ENCODE assay signal across 27 mouse cellular contexts in genomic region chr10:59831950-59832349, GRCm38 (mm10). TPM values are rescaled to one million over a fixed set of nuclear protein-coding genes. Genes with fewer than 3 reads are reported as not detected.
DNase-seq lines count a peak whose midpoint lies in the region; ATAC-seq and TF ChIP-seq lines count a peak whose summit lies in the region.
"Had no signal": no experiment of that assay in that cellular context is flagged by ENCODE, and none has a peak within 500 bp of the region (broad histone marks: within the 10 kb centered on the region; RNA-seq: fewer than 3 reads in every experiment).

No protein-coding gene starts in this region.

- no peak for TF ChIP-seq CTCF in liver, embryonic 14.5 days (IDR thresholded peaks at IDR 0.05; ENCODE audit: low read depth)

- TF ChIP-seq EP300 in liver, embryonic 14.5 days (IDR thresholded peaks at IDR 0.05; ENCODE audit: low read depth): 0 out of 2 replicates have a peak, but pooled peaks have one; percentile 10

- no peak overlapping the region for H3K4me2 ChIP-seq in liver, embryonic 14.5 days (ENCODE audit: low read depth)
- H3K4me2 ChIP-seq: heart, embryonic 11.5 days; hindbrain, embryonic 14.5 days had no signal

- peaks cover 99% of the 10 kb centered on the region for H3K4me1 ChIP-seq in megakaryocyte, embryonic 14.5 days
- no peaks in the 10 kb centered on the region; a peak in 1 of 4 replicates for H3K4me1 ChIP-seq in liver, embryonic 14.5 days (replicated peaks; ENCODE audit: control insufficient read depth in 2 of 2, insufficient read depth in 2 of 2, low read length in 1 of 2)
- H3K4me1 ChIP-seq: embryonic facial prominence, embryonic 10.5 days; forebrain, embryonic 10.5 days; hindbrain, embryonic 10.5 days had no signal

- 8% methylated on average over 7 of the region's 7 CpGs for WGBS in liver, embryonic 14.5 days (ENCODE audit: insufficient replicate concordance)

- no peak overlapping the region for H3K9ac ChIP-seq in liver, embryonic 14.5 days (replicated peaks)
- H3K9ac ChIP-seq: hindbrain, embryonic 14.5 days had no signal

- peaks cover 93% of the 10 kb centered on the region for H3K36me3 ChIP-seq in megakaryocyte, embryonic 14.5 days (replicated peaks; ENCODE audit: low read length)
- peaks cover 8% of the 10 kb centered on the region; the same call in 1 of the 2 replicates for H3K36me3 ChIP-seq in liver, embryonic 14.5 days (replicated peaks; ENCODE audit: control insufficient read depth, insufficient read depth, low read depth)

- ATAC-seq in megakaryocyte, adult 5-6 weeks (ENCODE audit: poor library complexity, severe bottlenecking): no peak
- ATAC-seq in common myeloid progenitor, adult 5-6 weeks (replicated peaks; ENCODE audit: low read depth, poor library complexity, severe bottlenecking): peak; percentile 90
- no peak for ATAC-seq in liver, embryonic 14.5 days (ENCODE audit: insufficient read depth)
- peak; percentile 52 for ATAC-seq in megakaryocyte progenitor cell, adult 5-6 weeks (replicated peaks; ENCODE audit: poor library complexity)
- no peak for ATAC-seq in erythroblast, adult 5-6 weeks (replicated peaks; ENCODE audit: low FRiP score, poor library complexity, severe bottlenecking)
- ATAC-seq: activated CD4-positive, CD25-positive, alpha-beta regulatory T cell, adult 4 months; CD4-positive, CD25-positive, alpha-beta regulatory T cell, adult 4 months; forebrain, embryonic 14.5 days; Patski had no signal

- peak overlapping the region; percentile 85 for H3K4me3 ChIP-seq in megakaryocyte, embryonic 14.5 days (replicated peaks)
- H3K4me3 ChIP-seq in liver, embryonic 14.5 days (ENCODE audit: insufficient read depth in 1 of 2, low read depth in 2 of 2, low read length in 2 of 2): no peak overlapping the region
- H3K4me3 ChIP-seq: embryonic facial prominence, embryonic 10.5 days; erythroblast, embryonic 14.5 days; forebrain, embryonic 10.5 days; gastrocnemius, adult 2 months; hindbrain, embryonic 10.5 days had no signal

- H3K27ac ChIP-seq in liver, embryonic 14.5 days: no peak overlapping the region
- H3K27ac ChIP-seq: embryonic facial prominence, embryonic 10.5 days; forebrain, embryonic 10.5 days; gastrocnemius, adult 2 months; hindbrain, embryonic 10.5 days; hindbrain, embryonic 14.5 days had no signal

- DNase-seq in liver, embryonic 14.5 days (ENCODE audit: low read depth in 3 of 3, low spot score in 3 of 3): no peak
- no peak for DNase-seq in urinary bladder, postnatal 36 days (ENCODE audit: low spot score in 2 of 2)
- DNase-seq in kidney, postnatal 10 days: no peak
- DNase-seq: adrenal gland, postnatal 14 days; B cell, adult 2 months; cerebellum, adult 11-12 months; cerebellum, adult 9-10 months; cerebellum, postnatal 36 days; gastrocnemius, adult 2 months; gastrocnemius, postnatal 36 days; heart, adult 18-20 months had no signal

- H3K9me3 ChIP-seq in megakaryocyte, embryonic 14.5 days: peaks cover 7% of the 10 kb centered on the region; the same call in 1 of the 2 replicates
- no peaks in the 10 kb centered on the region for H3K9me3 ChIP-seq in liver, embryonic 14.5 days (ENCODE audit: control insufficient read depth, low read length)
- H3K9me3 ChIP-seq: G1E had no signal

- no peaks in the 10 kb centered on the region for H3K27me3 ChIP-seq in megakaryocyte, embryonic 14.5 days (replicated peaks)
- no peaks in the 10 kb centered on the region for H3K27me3 ChIP-seq in liver, embryonic 14.5 days (ENCODE audit: control insufficient read depth, insufficient read depth, low read length)
- H3K27me3 ChIP-seq: Patski had no signal

RNA-seq across cellular contexts. Expression of gene Dnajb12, which starts 47.4 kb away (rescaled TPM):
- 68.2 and 87.1 TPM in 2 replicates for polyA plus RNA-seq in megakaryocyte, embryonic 14.5 days (2012; ENCODE audit: insufficient read depth, low replicate concordance)
- 21.9 and 26.0 TPM in 2 replicates for total RNA-seq in megakaryocyte, adult 5-6 weeks (2015)
- 17.3 and 18.5 TPM in 2 replicates for total RNA-seq in megakaryocyte, adult 5-6 weeks (2017)
- total RNA-seq in common myeloid progenitor, adult 5-6 weeks (2017): 22.7 and 23.9 TPM in 2 replicates
- polyA plus RNA-seq in liver, embryonic 14.5 days (2012; rRNA removed): 9.5 and 12.4 TPM in 2 replicates
- polyA plus RNA-seq in liver, embryonic 14.5 days (2014; fragmentation: Nextera tagmentation; extraction: Ambion mirVana): 12.0 and 15.6 TPM in 2 replicates
- 21.1 and 23.3 TPM in 2 replicates for total RNA-seq in megakaryocyte progenitor cell, adult 5-6 weeks (2015)
- total RNA-seq in megakaryocyte progenitor cell, adult 5-6 weeks (2017): 19.3 and 20.2 TPM in 2 replicates
- 13.6 and 28.2 TPM in 2 replicates for total RNA-seq in erythroblast, adult 5-6 weeks (2015; ENCODE audit: low replicate concordance)
- 39.8 and 43.4 TPM in 2 replicates for total RNA-seq in erythroblast, adult 5-6 weeks (2017; ENCODE audit: low replicate concordance)

Comparison
In these comparisons a context has a peak if more than half of its experiments do, and no peak if none do; other contexts are left out.
1. ATAC-seq: peak in common myeloid progenitor, adult 5-6 weeks (single experiment) and megakaryocyte progenitor cell, adult 5-6 weeks (single experiment); none in megakaryocyte, adult 5-6 weeks (single experiment), liver, embryonic 14.5 days (single experiment) and erythroblast, adult 5-6 weeks (single experiment).